Mouse (Mus musculus) neural tube, embryonic 13.5 days (tissue): ENCODE measurements around the gene Nop56. TPM values are rescaled to one million over a fixed set of nuclear protein-coding genes. Genes with fewer than 3 reads are reported as not detected.

Experiments used
- ATAC-seq: fragments of 200-750 bp; cut with Nextera tagmentation; 2 replicates; pipeline ENCODE4 v1.8.0; 2017; ENCODE audit warnings: low read depth, mild to moderate bottlenecking, moderate TSS enrichment, moderate library complexity
- H3K27ac ChIP-seq: fragments of 300-500 bp; sonication (generic); replicated peaks from 2 replicates; pipeline ENCODE4 v1.5.1; 2015; ENCODE audit warnings: moderate library complexity, mild to moderate bottlenecking, inconsistent platforms
- H3K27me3 ChIP-seq: fragments of 300-500 bp; sonication (generic); 2 replicates; pipeline ENCODE4 v1.6.1; 2015; ENCODE audit warnings: mild to moderate bottlenecking, inconsistent platforms
- H3K36me3 ChIP-seq: fragments of 300-500 bp; sonication (generic); 2 replicates; pipeline ENCODE4 v1.6.1; 2015; ENCODE audit warnings: mild to moderate bottlenecking, inconsistent platforms
- H3K4me1 ChIP-seq: fragments of 300-500 bp; sonication (generic); replicated peaks from 2 replicates; pipeline ENCODE4 v1.6.1; 2015; ENCODE audit warnings: inconsistent platforms
- H3K4me2 ChIP-seq: fragments of 300-500 bp; sonication (generic); 2 replicates; pipeline ENCODE4 v1.6.1; 2015; ENCODE audit warnings: inconsistent platforms, mild to moderate bottlenecking, moderate library complexity
- H3K4me3 ChIP-seq: fragments of 300-500 bp; sonication (generic); 2 replicates; pipeline ENCODE4 v1.5.1; 2015; ENCODE audit warnings: mild to moderate bottlenecking, inconsistent platforms
- H3K9ac ChIP-seq: fragments of 300-500 bp; sonication (generic); 2 replicates; pipeline ENCODE4 v1.6.1; 2015; ENCODE audit warnings: moderate library complexity, mild to moderate bottlenecking, inconsistent platforms
- H3K9me3 ChIP-seq: fragments of 300-500 bp; sonication (generic); 2 replicates; pipeline ENCODE4 v1.6.1; 2016; ENCODE audit warnings: inconsistent platforms
- WGBS: fragments of 180-500 bp; shearing (Covaris S2); methylation state at CpG from one replicate; pipeline ENCODE4 v1.1.7; 2015; 5-methylcytosine and 5-hydroxymethylcytosine counted together
- polyA plus RNA-seq: library from polyadenylated mRNA; unstranded; fragments of >200 nt; fragmentation: Nextera tagmentation; extraction: Ambion mirVana; gene quantifications from 2 replicates; pipeline ENCODE4 v1.2.1, GENCODE M21; 2015

The Nop56 gene
- polyA plus RNA-seq, 1 experiment from 2014 or later = 230 TPM

- no peak overlapping the region for H3K27ac ChIP-seq
- no peaks in the 10 kb centered on the region for H3K9me3 ChIP-seq
- no peak overlapping the region for H3K4me2 ChIP-seq
- no peaks in the 10 kb centered on the region for H3K36me3 ChIP-seq
- peaks cover 55% of the 10 kb centered on the region for H3K4me1 ChIP-seq
- no peak overlapping the region for H3K4me3 ChIP-seq
- WGBS = 83% methylated on average over 9 of the region's 9 CpGs
- 0 out of 2 replicates have a peak overlapping the region, but pooled peaks have one; percentile 34 for H3K9ac ChIP-seq
- ATAC-seq = no peak
- peaks cover 11% of the 10 kb centered on the region for H3K27me3 ChIP-seq
Measured at GRCm38 (mm10) chr2:130297580-130297979, 23.4 kb downstream of the Nop56 start.

DNA sequence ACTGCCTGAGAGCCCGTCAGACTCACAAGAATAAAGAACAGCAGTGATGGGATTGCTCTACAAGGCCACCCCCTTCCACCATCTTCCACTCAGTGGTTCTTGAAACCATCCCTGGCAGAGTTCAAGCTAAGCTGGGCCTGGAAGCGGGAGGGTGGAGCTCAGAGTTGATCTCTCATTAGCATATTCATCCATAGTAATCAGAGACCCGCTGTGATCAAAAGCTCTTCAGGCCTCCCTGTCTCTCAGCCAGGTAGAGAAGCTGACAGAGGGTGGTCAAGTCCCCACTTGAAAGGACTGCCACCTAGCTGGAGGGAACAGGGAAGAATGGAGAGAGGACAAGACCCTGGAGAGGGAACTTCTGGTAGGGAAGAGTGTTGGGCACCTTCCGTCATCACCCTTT is 28.8 kb downstream of the Nop56 start:
- Histone ChIP-seq H3K9ac (no peak overlapping the region), H3K4me1 (peaks cover 16% of the 10 kb centered on the region), H3K27ac (no peak overlapping the region), H3K27me3 (no peaks in the 10 kb centered on the region; the same call in 1 of the 2 replicates), H3K36me3 (peaks cover 25% of the 10 kb centered on the region), H3K4me2 (no peak overlapping the region), H3K9me3 (no peaks in the 10 kb centered on the region), H3K4me3 (no peak overlapping the region)
- ATAC-seq = no peak
- 49% methylated on average over 4 of the region's 4 CpGs for WGBS

- H3K4me3 ChIP-seq = no peak overlapping the region
- no peaks in the 10 kb centered on the region for H3K4me1 ChIP-seq
- no peak overlapping the region for H3K9ac ChIP-seq
- H3K27ac ChIP-seq = no peak overlapping the region
- H3K27me3 ChIP-seq = no peaks in the 10 kb centered on the region
- H3K9me3 ChIP-seq = no peaks in the 10 kb centered on the region
- 86% methylated on average over 1 of the region's 1 CpGs for WGBS
- no peak for ATAC-seq
- H3K36me3 ChIP-seq = no peaks in the 10 kb centered on the region
- H3K4me2 ChIP-seq = no peak overlapping the region
Measured at GRCm38 (mm10) chr2:130327057-130327456, 52.8 kb downstream of the Nop56 start.

Other genes starting within 250 kb of the Nop56 start
- gene Tgm6, start 162.0 kb upstream of the Nop56 start, polyA plus RNA-seq = 0.10 TPM in 1 of 2 replicates, not detected in the other
- 362 and 366 TPM in 2 replicates for gene Snrpb, start 95.0 kb upstream of the Nop56 start, polyA plus RNA-seq
- gene Tmc2, start 79.2 kb upstream of the Nop56 start, polyA plus RNA-seq = not detected in 2 replicates
- 156 and 161 TPM in 2 replicates for gene Idh3b, start 10.1 kb downstream of the Nop56 start, polyA plus RNA-seq
- 3.6 and 4.3 TPM in 2 replicates for gene Ebf4, start 20.7 kb downstream of the Nop56 start, polyA plus RNA-seq
- 26.8 and 32.9 TPM in 2 replicates for gene Cpxm1, start 123.1 kb downstream of the Nop56 start, polyA plus RNA-seq
- 0.15 TPM in 1 of 2 replicates, not detected in the other for gene Gm28372, start 130.8 kb downstream of the Nop56 start, polyA plus RNA-seq
- gene 1700020A23Rik, start 130.8 kb downstream of the Nop56 start, polyA plus RNA-seq = not detected in 2 replicates
- gene Tmem239, start 132.0 kb downstream of the Nop56 start, polyA plus RNA-seq = 0.29 TPM in 1 of 2 replicates, not detected in the other
- gene Vps16, start 149.9 kb downstream of the Nop56 start, polyA plus RNA-seq = 98.2 and 103 TPM in 2 replicates
- 10.2 and 11.7 TPM in 2 replicates for gene Pced1a, start 150.3 kb downstream of the Nop56 start, polyA plus RNA-seq
- 123 and 131 TPM in 2 replicates for gene Ptpra, start 175.8 kb downstream of the Nop56 start, polyA plus RNA-seq